Mouse (Mus musculus): ENCODE data around the gene Csmd2. TPM values are rescaled to one million over a fixed set of nuclear protein-coding genes. Genes with fewer than 3 reads are reported as not detected.
"Not testable (repeated sequence)": the region's sequence is repeated elsewhere in the genome, so short reads cannot be mapped to it uniquely, and the experiment has no call there.

Gene Csmd2
- polyA plus RNA-seq, 1 experiment from 2014 or later, result 0.21 TPM

- 83% methylated on average over 11 of the region's 11 CpGs for WGBS
Measured at GRCm38 (mm10) chr4:128489521-128490100, 502.0 kb downstream of the Csmd2 start.

GRCm38 (mm10) chr4:128492055-128492454 lies 504.4 kb downstream of the Csmd2 start:
- Histone ChIP-seq H3K27me3 (no peaks in the 10 kb centered on the region; the same call in 1 of the 2 replicates), H3K9ac (replicated peaks) (no peak overlapping the region), H3K4me1 (replicated peaks) (no peaks in the 10 kb centered on the region), H3K4me2 (no peak overlapping the region), H3K4me3 (replicated peaks) (no peak overlapping the region), H3K27ac (no peak overlapping the region), H3K36me3 (no peaks in the 10 kb centered on the region), H3K9me3 (no peaks in the 10 kb centered on the region)
- WGBS, result 74% methylated on average over 8 of the region's 8 CpGs
- no peak for ATAC-seq (ENCODE audit: insufficient number of reproducible peaks, insufficient read depth, low FRiP score, low TSS enrichment, low read depth)

More at GRCm38 (mm10) chr4:128489521-128490100, 502.0 kb downstream of the Csmd2 start:
- Histone ChIP-seq H3K27me3 (no peaks in the 10 kb centered on the region; the same call in 1 of the 2 replicates), H3K4me2 (no peak overlapping the region), H3K36me3 (no peaks in the 10 kb centered on the region), H3K27ac (no peak overlapping the region), H3K4me1 (replicated peaks) (no peaks in the 10 kb centered on the region), H3K9ac (replicated peaks) (no peak overlapping the region), H3K4me3 (replicated peaks) (no peak overlapping the region), H3K9me3 (no peaks in the 10 kb centered on the region)
- ATAC-seq (ENCODE audit: insufficient number of reproducible peaks, insufficient read depth, low FRiP score, low TSS enrichment, low read depth), result no peak

GRCm38 (mm10) chr4:128499980-128500379 lies 512.3 kb downstream of the Csmd2 start:
- Histone ChIP-seq H3K4me2 (no peak overlapping the region), H3K27me3 (peaks cover 3% of the 10 kb centered on the region; the same call in 1 of the 2 replicates), H3K4me3 (replicated peaks) (no peak overlapping the region), H3K27ac (no peak overlapping the region), H3K9ac (replicated peaks) (no peak overlapping the region), H3K9me3 (no peaks in the 10 kb centered on the region), H3K4me1 (replicated peaks) (peaks cover 6% of the 10 kb centered on the region; the same call in 1 of the 2 replicates), H3K36me3 (no peaks in the 10 kb centered on the region)
- 82% methylated on average over 2 of the region's 2 CpGs for WGBS
- no peak for ATAC-seq (ENCODE audit: insufficient number of reproducible peaks, insufficient read depth, low FRiP score, low TSS enrichment, low read depth)

- Histone ChIP-seq H3K4me1 (replicated peaks) (peaks cover 13% of the 10 kb centered on the region), H3K27ac (no peak overlapping the region), H3K9ac (replicated peaks) (no peak overlapping the region), H3K27me3 (peaks cover 15% of the 10 kb centered on the region), H3K4me3 (replicated peaks) (no peak overlapping the region), H3K4me2 (no peak overlapping the region), H3K9me3 (no peaks in the 10 kb centered on the region), H3K36me3 (no peaks in the 10 kb centered on the region)
- WGBS, result 44% methylated on average over 10 of the region's 10 CpGs
- ATAC-seq (ENCODE audit: insufficient number of reproducible peaks, insufficient read depth, low FRiP score, low TSS enrichment, low read depth), result no peak
Measured at GRCm38 (mm10) chr4:128506878-128507277, 519.2 kb downstream of the Csmd2 start.

GRCm38 (mm10) chr4:128509885-128510284 lies 522.2 kb downstream of the Csmd2 start:
- Histone ChIP-seq H3K4me3 (replicated peaks) (no peak overlapping the region), H3K27ac (no peak overlapping the region), H3K4me2 (no peak overlapping the region), H3K27me3 (peaks cover 19% of the 10 kb centered on the region), H3K4me1 (replicated peaks) (peaks cover 19% of the 10 kb centered on the region), H3K9me3 (no peaks in the 10 kb centered on the region), H3K36me3 (no peaks in the 10 kb centered on the region), H3K9ac (replicated peaks) (no peak overlapping the region)
- ATAC-seq (ENCODE audit: insufficient number of reproducible peaks, insufficient read depth, low FRiP score, low TSS enrichment, low read depth), result no peak
- WGBS, result 75% methylated on average over 5 of the region's 5 CpGs

GRCm38 (mm10) chr4:128514496-128514895 lies 526.8 kb downstream of the Csmd2 start:
- H3K9me3 ChIP-seq, result no peaks in the 10 kb centered on the region
- no peaks in the 10 kb centered on the region for H3K36me3 ChIP-seq
- no peak overlapping the region for H3K4me3 ChIP-seq (replicated peaks)
- no peak overlapping the region for H3K4me2 ChIP-seq
- no peak overlapping the region for H3K27ac ChIP-seq
- peaks cover 16% of the 10 kb centered on the region for H3K4me1 ChIP-seq (replicated peaks)
- WGBS, result 80% methylated on average over 5 of the region's 5 CpGs
- no peak for ATAC-seq (ENCODE audit: insufficient number of reproducible peaks, insufficient read depth, low FRiP score, low TSS enrichment, low read depth)
- peaks cover 22% of the 10 kb centered on the region; the same call in 1 of the 2 replicates for H3K27me3 ChIP-seq
- H3K9ac ChIP-seq (replicated peaks), result no peak overlapping the region

GRCm38 (mm10) chr4:128521276-128521675 lies 533.6 kb downstream of the Csmd2 start:
- no peak overlapping the region for H3K4me2 ChIP-seq
- H3K4me1 ChIP-seq (replicated peaks), result peaks cover 5% of the 10 kb centered on the region; the same call in 1 of the 2 replicates
- WGBS, result 89% methylated on average over 6 of the region's 6 CpGs
- H3K27me3 ChIP-seq, result peaks cover 10% of the 10 kb centered on the region
- H3K36me3 ChIP-seq, result no peaks in the 10 kb centered on the region
- no peak overlapping the region for H3K4me3 ChIP-seq (replicated peaks)
- no peak overlapping the region for H3K27ac ChIP-seq
- ATAC-seq (ENCODE audit: insufficient number of reproducible peaks, insufficient read depth, low FRiP score, low TSS enrichment, low read depth), result no peak
- no peaks in the 10 kb centered on the region for H3K9me3 ChIP-seq
- H3K9ac ChIP-seq (replicated peaks), result no peak overlapping the region

GRCm38 (mm10) chr4:128543378-128543777 lies 555.7 kb downstream of the Csmd2 start:
- WGBS, result 18% methylated on average over 2 of the region's 2 CpGs
- no peaks in the 10 kb centered on the region for H3K27me3 ChIP-seq
- ATAC-seq (ENCODE audit: insufficient number of reproducible peaks, insufficient read depth, low FRiP score, low TSS enrichment, low read depth), result no peak
- no peaks in the 10 kb centered on the region for H3K36me3 ChIP-seq
- no peak overlapping the region for H3K9ac ChIP-seq (replicated peaks)
- H3K4me3 ChIP-seq (replicated peaks), result no peak overlapping the region
- H3K4me1 ChIP-seq (replicated peaks), result no peaks in the 10 kb centered on the region
- H3K4me2 ChIP-seq, result no peak overlapping the region
- H3K9me3 ChIP-seq, result no peaks in the 10 kb centered on the region
- H3K27ac ChIP-seq, result no peak overlapping the region

- not testable (repeated sequence) for H3K4me3 ChIP-seq (replicated peaks); H3K9ac ChIP-seq (replicated peaks); H3K4me2 ChIP-seq; ATAC-seq (ENCODE audit: insufficient number of reproducible peaks, insufficient read depth, low FRiP score, low TSS enrichment, low read depth); H3K27me3 ChIP-seq; H3K36me3 ChIP-seq; H3K27ac ChIP-seq; H3K9me3 ChIP-seq; H3K4me1 ChIP-seq (replicated peaks)
- WGBS, result 69% methylated on average over 2 of the region's 2 CpGs
Measured at GRCm38 (mm10) chr4:128543956-128544486, 556.4 kb downstream of the Csmd2 start.

GRCm38 (mm10) chr4:128550756-128551155 lies 563.1 kb downstream of the Csmd2 start:
- Histone ChIP-seq H3K4me3 (replicated peaks) (no peak overlapping the region), H3K36me3 (no peaks in the 10 kb centered on the region), H3K4me1 (replicated peaks) (no peaks in the 10 kb centered on the region), H3K9me3 (no peaks in the 10 kb centered on the region), H3K27me3 (peaks cover 8% of the 10 kb centered on the region), H3K27ac (no peak overlapping the region), H3K9ac (replicated peaks) (no peak overlapping the region), H3K4me2 (no peak overlapping the region)
- 88% methylated on average over 6 of the region's 6 CpGs for WGBS
- no peak for ATAC-seq (ENCODE audit: insufficient number of reproducible peaks, insufficient read depth, low FRiP score, low TSS enrichment, low read depth)

GRCm38 (mm10) chr4:128554198-128554597 lies 566.5 kb downstream of the Csmd2 start:
- 98% methylated on average over 2 of the region's 2 CpGs for WGBS
- no peak overlapping the region for H3K4me2 ChIP-seq
- H3K36me3 ChIP-seq, result no peaks in the 10 kb centered on the region
- ATAC-seq (ENCODE audit: insufficient number of reproducible peaks, insufficient read depth, low FRiP score, low TSS enrichment, low read depth), result no peak
- H3K9ac ChIP-seq (replicated peaks), result no peak overlapping the region
- H3K27ac ChIP-seq, result no peak overlapping the region
- no peak overlapping the region for H3K4me3 ChIP-seq (replicated peaks)
- no peaks in the 10 kb centered on the region for H3K4me1 ChIP-seq (replicated peaks)
- H3K9me3 ChIP-seq, result no peaks in the 10 kb centered on the region
- peaks cover 3% of the 10 kb centered on the region for H3K27me3 ChIP-seq

- Histone ChIP-seq H3K9ac (replicated peaks) (no peak overlapping the region), H3K4me1 (replicated peaks) (no peaks in the 10 kb centered on the region; the same call in 1 of the 2 replicates), H3K27me3 (no peaks in the 10 kb centered on the region), H3K4me2 (no peak overlapping the region), H3K36me3 (no peaks in the 10 kb centered on the region), H3K4me3 (replicated peaks) (no peak overlapping the region), H3K9me3 (no peaks in the 10 kb centered on the region), H3K27ac (no peak overlapping the region)
- no peak for ATAC-seq (ENCODE audit: insufficient number of reproducible peaks, insufficient read depth, low FRiP score, low TSS enrichment, low read depth)
- WGBS, result 74% methylated on average over 3 of the region's 3 CpGs
Measured at GRCm38 (mm10) chr4:128560327-128560726, 572.7 kb downstream of the Csmd2 start.
